Mouse (Mus musculus) C2C12 (cell line): ENCODE measurements around the gene Wdr64. TPM values are rescaled to one million over a fixed set of nuclear protein-coding genes. Genes with fewer than 3 reads are reported as not detected.

Experiments
- H3K27me3 ChIP-seq: one replicate; pipeline ENCODE4 v1.6.1; 2011; ENCODE audit not compliant: control insufficient read depth, insufficient read depth, insufficient read length
- H3K36me3 ChIP-seq: one replicate; pipeline ENCODE4 v1.6.1; 2011; ENCODE audit not compliant: control insufficient read depth, insufficient read depth
- H3K4me3 ChIP-seq: one replicate; pipeline ENCODE4 v1.5.1; 2011; ENCODE audit warnings: mild to moderate bottlenecking, control low read depth; ENCODE audit not compliant: poor library complexity, insufficient read depth, severe bottlenecking
- H3K79me2 ChIP-seq: one replicate; pipeline ENCODE4 v1.6.1; 2011; ENCODE audit not compliant: control insufficient read depth, insufficient read depth
- H3K79me3 ChIP-seq: one replicate; pipeline ENCODE4 v1.6.1; 2011; ENCODE audit warnings: low read depth, control low read depth
- H3ac ChIP-seq: one replicate; pipeline ENCODE3; 2011; ENCODE audit warnings: low read depth; ENCODE audit not compliant: control insufficient read depth, insufficient read length
- CEBPB ChIP-seq: IDR thresholded peaks from one replicate; pipeline ENCODE4 v1.6.1; 2011; ENCODE audit warnings: low read depth, mild to moderate bottlenecking, control low read depth, moderate library complexity
- CTCF ChIP-seq: IDR thresholded peaks from one replicate; pipeline ENCODE4 v1.5.1; 2011; ENCODE audit not compliant: control insufficient read depth, insufficient read depth, insufficient read length
- FOSL1 ChIP-seq: IDR thresholded peaks from one replicate; pipeline ENCODE4 v1.8.0; 2011; ENCODE audit warnings: mild to moderate bottlenecking, low read length; ENCODE audit not compliant: poor library complexity, insufficient read depth, severe bottlenecking
- MAX ChIP-seq: IDR thresholded peaks from one replicate; pipeline ENCODE4 v1.6.1; 2011; ENCODE audit warnings: mild to moderate bottlenecking, control low read depth
- MYOD1 ChIP-seq: IDR thresholded peaks from one replicate; pipeline ENCODE4 v1.6.1; 2011; ENCODE audit warnings: low read depth; ENCODE audit not compliant: control insufficient read depth, insufficient read length
- MYOG ChIP-seq: IDR thresholded peaks from one replicate; pipeline ENCODE4 v1.6.1; 2011; ENCODE audit not compliant: control insufficient read depth, insufficient read length; ENCODE audit errors: extremely low read depth
- USF1 ChIP-seq: IDR thresholded peaks from one replicate; pipeline ENCODE4 v1.6.1; 2011; ENCODE audit warnings: low read depth, mild to moderate bottlenecking, control low read depth, moderate library complexity
- long read RNA-seq, 2 experiments: library from polyadenylated mRNA; unstranded; transcript quantifications; one replicate each; pipeline ENCODE4 v2.0.0; 2019 to 2020
- polyA plus RNA-seq: library from polyadenylated mRNA; unstranded; fragments of >200 nt; fragmentation: generic; extraction: Trizol; gene quantifications from one replicate; pipeline ENCODE4 v1.2.1, GENCODE M21; 2012; ENCODE audit warnings: missing spikeins

Gene Wdr64
- not detected for polyA plus RNA-seq
- long read RNA-seq, experiment 1 = 0 reads
- long read RNA-seq, experiment 2 = 0 reads

- Histone ChIP-seq H3K27me3 (no peaks in the 10 kb centered on the region), H3K4me3 (no peak within 1 kb of the TSS), H3K79me2 (no peaks in the 10 kb centered on the region), H3ac (no peak within 1 kb of the TSS), H3K79me3 (no peaks in the 10 kb centered on the region), H3K36me3 (no peaks in the 10 kb centered on the region)
- TF ChIP-seq MYOG (no peak), MYOD1 (no peak), CTCF (no peak)
Measured at GRCm38 (mm10) chr1:175698293-175698692, at the start of gene Wdr64. Gene Wdr64 (plus strand): TSS chr1:175698593.

- Histone ChIP-seq H3K79me3 (no peaks in the 10 kb centered on the region), H3ac (no peak overlapping the region)
- no peak for TF ChIP-seq MYOG
- TF ChIP-seq CEBPB = no peak
Measured at GRCm38 (mm10) chr1:175648615-175649014, 49.8 kb upstream of the Wdr64 start.

GRCm38 (mm10) chr1:175659900-175660299, 38.5 kb upstream of the Wdr64 start:
- no peak for TF ChIP-seq MAX
- no peak for TF ChIP-seq MYOG
- TF ChIP-seq CEBPB = no peak
- no peak for TF ChIP-seq USF1
- no peak for TF ChIP-seq MYOD1
- no peak for TF ChIP-seq FOSL1
- TF ChIP-seq CTCF = no peak
- H3K4me3 ChIP-seq = no peak overlapping the region

More at GRCm38 (mm10) chr1:175648615-175649014, 49.8 kb upstream of the Wdr64 start:
- no peak overlapping the region for H3K4me3 ChIP-seq
- H3K79me2 ChIP-seq = no peaks in the 10 kb centered on the region
- no peaks in the 10 kb centered on the region for H3K36me3 ChIP-seq
- H3K27me3 ChIP-seq = no peaks in the 10 kb centered on the region

GRCm38 (mm10) chr1:175668666-175669405, 29.6 kb upstream of the Wdr64 start:
- H3K27me3 ChIP-seq = no peaks in the 10 kb centered on the region
- H3ac ChIP-seq = no peak overlapping the region
- no peaks in the 10 kb centered on the region for H3K79me2 ChIP-seq
- H3K79me3 ChIP-seq = no peaks in the 10 kb centered on the region
- H3K36me3 ChIP-seq = no peaks in the 10 kb centered on the region
- no peak overlapping the region for H3K4me3 ChIP-seq
- TF ChIP-seq CEBPB (no peak), FOSL1 (no peak), CTCF (no peak), MAX (no peak), MYOG (no peak), MYOD1 (no peak), USF1 (no peak)

More at GRCm38 (mm10) chr1:175659900-175660299, 38.5 kb upstream of the Wdr64 start:
- no peaks in the 10 kb centered on the region for H3K79me2 ChIP-seq
- no peaks in the 10 kb centered on the region for H3K27me3 ChIP-seq
- H3ac ChIP-seq = no peak overlapping the region
- no peaks in the 10 kb centered on the region for H3K36me3 ChIP-seq
- H3K79me3 ChIP-seq = no peaks in the 10 kb centered on the region

GRCm38 (mm10) chr1:175669456-175669855, 28.9 kb upstream of the Wdr64 start:
- Histone ChIP-seq H3K36me3 (no peaks in the 10 kb centered on the region), H3ac (no peak overlapping the region), H3K79me3 (no peaks in the 10 kb centered on the region), H3K27me3 (no peaks in the 10 kb centered on the region), H3K79me2 (no peaks in the 10 kb centered on the region), H3K4me3 (no peak overlapping the region)
- TF ChIP-seq MYOD1 (no peak), USF1 (no peak), FOSL1 (no peak), CTCF (no peak), MAX (no peak), CEBPB (no peak), MYOG (no peak)

GRCm38 (mm10) chr1:175670042-175670441, 28.4 kb upstream of the Wdr64 start:
- H3K36me3 ChIP-seq = no peaks in the 10 kb centered on the region
- no peaks in the 10 kb centered on the region for H3K79me2 ChIP-seq
- H3K79me3 ChIP-seq = no peaks in the 10 kb centered on the region
- H3ac ChIP-seq = no peak overlapping the region
- TF ChIP-seq MYOD1 = peak; percentile 37
- TF ChIP-seq USF1 = no peak
- H3K27me3 ChIP-seq = no peaks in the 10 kb centered on the region
- H3K4me3 ChIP-seq = no peak overlapping the region
